21 mouse cellular contexts compared by ENCODE assay signal in the genomic region with DNA sequence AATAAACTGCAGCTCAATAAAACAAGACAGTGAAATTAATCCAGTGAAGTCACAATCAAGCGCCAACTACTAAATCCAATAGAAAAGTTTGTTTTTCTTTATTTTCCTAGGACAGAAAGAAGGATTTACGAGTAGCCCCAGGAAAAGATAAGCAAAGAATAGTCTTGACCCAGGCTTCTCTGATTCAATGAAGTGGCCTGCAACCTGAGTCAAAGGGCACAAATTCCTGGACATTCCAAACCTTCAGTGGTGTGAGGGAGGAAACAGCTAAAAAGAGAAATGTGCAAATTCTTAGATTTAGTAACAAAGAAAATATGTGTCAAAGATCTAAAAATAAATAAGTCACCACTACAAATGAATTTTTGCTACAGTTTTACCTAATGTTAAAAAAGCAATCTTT. TPM values are rescaled to one million over a fixed set of nuclear protein-coding genes. Genes with fewer than 3 reads are reported as not detected.
A peak's percentile ranks its signal among the peaks of the same experiment; 100 is the strongest.
DNase-seq lines count a peak whose midpoint lies in the region; ATAC-seq and TF ChIP-seq lines count a peak whose summit lies in the region.
"Had no signal": no experiment of that assay in that cellular context is flagged by ENCODE, and none has a peak within 500 bp of the region (broad histone marks: within the 10 kb centered on the region; RNA-seq: fewer than 3 reads in every experiment).

No protein-coding gene starts in this region.

- H3K27ac ChIP-seq in kidney, postnatal 0 days = no peak overlapping the region
- no peak overlapping the region for H3K27ac ChIP-seq in hindbrain, postnatal 0 days
- H3K27ac ChIP-seq: embryonic facial prominence, embryonic 10.5 days; embryonic facial prominence, embryonic 12.5 days; forebrain, embryonic 13.5 days had no signal

- H3K9ac ChIP-seq in kidney, postnatal 0 days (ENCODE audit: low read depth, low read length) = no peak overlapping the region
- H3K9ac ChIP-seq in hindbrain, postnatal 0 days (replicated peaks; ENCODE audit: low read length) = no peak overlapping the region
- H3K9ac ChIP-seq: embryonic facial prominence, embryonic 12.5 days; forebrain, embryonic 13.5 days had no signal

- H3K4me3 ChIP-seq in kidney, postnatal 0 days (replicated peaks; ENCODE audit: low read depth, low read length) = no peak overlapping the region
- no peak overlapping the region for H3K4me3 ChIP-seq in hindbrain, postnatal 0 days (ENCODE audit: low read length)
- H3K4me3 ChIP-seq: embryonic facial prominence, embryonic 10.5 days; embryonic facial prominence, embryonic 12.5 days; forebrain, embryonic 13.5 days had no signal

- DNase-seq in kidney, postnatal 0 days (ENCODE audit: low spot score) = peak; percentile 58
- no peak for DNase-seq in kidney, postnatal 25 days
- DNase-seq in 3T3-L1 (ENCODE audit: low read depth, low spot score) = peak; percentile 62
- DNase-seq in embryo, embryonic 10.5 days (ENCODE audit: low spot score) = peak; percentile 68
- DNase-seq in embryo, embryonic 9.5 days (ENCODE audit: extremely low spot score) = peak; percentile 48
- no peak for DNase-seq in ovary, postnatal 10 days (ENCODE audit: low spot score)
- no peak for DNase-seq in hindbrain, postnatal 0 days (ENCODE audit: low spot score)
- DNase-seq in frontal cortex, postnatal 25 days (ENCODE audit: low spot score in 2 of 2) = no peak
- DNase-seq: adrenal gland, adult 2 months; adrenal gland, postnatal 10 days; adrenal gland, postnatal 25 days; cerebellum, adult 11 months; cerebellum, adult 18-20 months; cerebellum, adult 9-10 months; cerebellum, postnatal 10 days; cerebellum, postnatal 25 days had no signal

- no peaks in the 10 kb centered on the region for H3K36me3 ChIP-seq in kidney, postnatal 0 days (ENCODE audit: insufficient read depth, low read length)
- H3K36me3 ChIP-seq in hindbrain, postnatal 0 days (ENCODE audit: insufficient read depth, low read length) = no peaks in the 10 kb centered on the region
- H3K36me3 ChIP-seq: embryonic facial prominence, embryonic 12.5 days had no signal

- WGBS in kidney, postnatal 0 days = 24% methylated on average over 2 of the region's 2 CpGs
- WGBS in hindbrain, postnatal 0 days = 66% methylated on average over 2 of the region's 2 CpGs

- no peak overlapping the region for H3K4me2 ChIP-seq in kidney, postnatal 0 days (ENCODE audit: low read length)
- no peak overlapping the region for H3K4me2 ChIP-seq in hindbrain, postnatal 0 days (ENCODE audit: low read depth, low read length)
- H3K4me2 ChIP-seq: embryonic facial prominence, embryonic 12.5 days; forebrain, embryonic 13.5 days had no signal

- TF ChIP-seq CTCF in kidney, postnatal 0 days (IDR thresholded peaks at IDR 0.05; ENCODE audit: low read depth) = no peak
- no peak for TF ChIP-seq CTCF in hindbrain, postnatal 0 days (IDR thresholded peaks at IDR 0.05; ENCODE audit: low read depth)

- H3K4me1 ChIP-seq in kidney, postnatal 0 days (replicated peaks; ENCODE audit: insufficient read depth, low read length) = no peaks in the 10 kb centered on the region
- H3K4me1 ChIP-seq in hindbrain, postnatal 0 days (ENCODE audit: insufficient read depth, low read length) = no peaks in the 10 kb centered on the region
- H3K4me1 ChIP-seq: forebrain, embryonic 13.5 days had no signal

- H3K27me3 ChIP-seq in kidney, postnatal 0 days (ENCODE audit: insufficient read depth, low read length) = no peaks in the 10 kb centered on the region
- H3K27me3 ChIP-seq in hindbrain, postnatal 0 days (ENCODE audit: insufficient read depth, low read length) = no peaks in the 10 kb centered on the region
- H3K27me3 ChIP-seq: embryonic facial prominence, embryonic 12.5 days; forebrain, embryonic 13.5 days had no signal

- H3K9me3 ChIP-seq in kidney, postnatal 0 days (replicated peaks; ENCODE audit: low read length) = no peaks in the 10 kb centered on the region
- H3K9me3 ChIP-seq in hindbrain, postnatal 0 days (ENCODE audit: low read length) = no peaks in the 10 kb centered on the region
- H3K9me3 ChIP-seq: embryonic facial prominence, embryonic 10.5 days; embryonic facial prominence, embryonic 12.5 days; forebrain, embryonic 13.5 days had no signal

- no peak for ATAC-seq in kidney, postnatal 0 days (replicated peaks; ENCODE audit: low FRiP score, low read depth)
- no peak for ATAC-seq in hindbrain, postnatal 0 days
- ATAC-seq: forebrain, embryonic 13.5 days; forebrain, embryonic 16.5 days had no signal

RNA-seq across cellular contexts. Expression of gene Lin28b, which starts 27.6 kb away (rescaled TPM):
- 0.08 and 0.14 TPM in 2 replicates for polyA plus RNA-seq in kidney, postnatal 0 days (2015; fragmentation: Nextera tagmentation; extraction: Ambion mirVana)
- 6.7 and 8.0 TPM in 2 replicates for total RNA-seq in hindbrain, postnatal 0 days (2014; rRNA removed)
- polyA plus RNA-seq in hindbrain, postnatal 0 days (2015; fragmentation: Nextera tagmentation; extraction: Ambion mirVana) = 3.6 and 4.5 TPM in 2 replicates
- total RNA-seq: adrenal gland, adult 2 months; MEL had no signal
- polyA plus RNA-seq: adrenal gland, adult 2 months had no signal

Comparison
In these comparisons a context has a peak if more than half of its experiments do, and no peak if none do; other contexts are left out.
1. DNase-seq: peak in kidney, postnatal 0 days (single experiment), 3T3-L1 (single experiment), embryo, embryonic 10.5 days (single experiment) and embryo, embryonic 9.5 days (single experiment); none in kidney, postnatal 25 days (0 of 2), ovary, postnatal 10 days (single experiment), hindbrain, postnatal 0 days (single experiment) and frontal cortex, postnatal 25 days (0 of 2).